Mouse (Mus musculus): ENCODE measurements around the gene Pcyox1. TPM values are rescaled to one million over a fixed set of nuclear protein-coding genes. Genes with fewer than 3 reads are reported as not detected.
"Not testable (repeated sequence)": the region's sequence is repeated elsewhere in the genome, so short reads cannot be mapped to it uniquely, and the experiment has no call there.

The Pcyox1 gene
- polyA plus RNA-seq, 1 experiment from 2014 or later: 99.8 TPM

- H3K27ac ChIP-seq: no peak overlapping the region
- 53% methylated on average over 7 of the region's 7 CpGs for WGBS
- H3K9me3 ChIP-seq: no peaks in the 10 kb centered on the region
- H3K27me3 ChIP-seq: no peaks in the 10 kb centered on the region
- H3K9ac ChIP-seq: no peak overlapping the region
- peaks cover 7% of the 10 kb centered on the region; the same call in 1 of the 2 replicates for H3K4me1 ChIP-seq
- H3K4me2 ChIP-seq: no peak overlapping the region
- H3K4me3 ChIP-seq (replicated peaks): no peak overlapping the region
- H3K36me3 ChIP-seq (replicated peaks): no peaks in the 10 kb centered on the region
- no peak for ATAC-seq (ENCODE audit: low FRiP score)
These were observed 36.3 kb downstream of the Pcyox1 start for GRCm38 (mm10) chr6:86360691-86361090.

- Histone ChIP-seq H3K27me3 (no peaks in the 10 kb centered on the region), H3K36me3 (replicated peaks) (no peaks in the 10 kb centered on the region), H3K4me2 (no peak overlapping the region), H3K4me3 (replicated peaks) (no peak overlapping the region), H3K27ac (no peak overlapping the region), H3K4me1 (no peaks in the 10 kb centered on the region), H3K9me3 (no peaks in the 10 kb centered on the region), H3K9ac (no peak overlapping the region)
- 80% methylated on average over 9 of the region's 9 CpGs for WGBS
- ATAC-seq (ENCODE audit: low FRiP score): no peak
These were observed 40.0 kb downstream of the Pcyox1 start for GRCm38 (mm10) chr6:86356956-86357355.

DNA sequence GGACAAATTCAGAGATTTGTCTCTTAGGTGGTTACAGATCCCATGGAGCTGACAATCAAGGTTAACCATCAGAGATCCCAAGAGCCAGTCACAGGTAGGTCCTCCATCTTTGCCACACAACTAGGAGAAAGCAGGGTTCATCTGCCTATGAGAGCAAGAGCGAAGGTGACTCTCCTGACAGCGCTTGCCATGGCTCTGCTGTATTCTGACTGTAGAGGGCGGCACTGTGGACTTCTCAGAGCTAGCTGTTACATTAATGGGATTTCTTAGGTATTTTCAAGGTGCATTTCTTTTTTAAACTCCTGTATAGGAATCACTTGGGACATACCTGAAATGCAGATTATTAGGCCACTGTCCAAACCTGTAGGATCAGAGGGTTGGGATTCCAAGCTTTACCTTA lies 42.0 kb downstream of the Pcyox1 start:
- H3K4me2 ChIP-seq: no peak overlapping the region

DNA sequence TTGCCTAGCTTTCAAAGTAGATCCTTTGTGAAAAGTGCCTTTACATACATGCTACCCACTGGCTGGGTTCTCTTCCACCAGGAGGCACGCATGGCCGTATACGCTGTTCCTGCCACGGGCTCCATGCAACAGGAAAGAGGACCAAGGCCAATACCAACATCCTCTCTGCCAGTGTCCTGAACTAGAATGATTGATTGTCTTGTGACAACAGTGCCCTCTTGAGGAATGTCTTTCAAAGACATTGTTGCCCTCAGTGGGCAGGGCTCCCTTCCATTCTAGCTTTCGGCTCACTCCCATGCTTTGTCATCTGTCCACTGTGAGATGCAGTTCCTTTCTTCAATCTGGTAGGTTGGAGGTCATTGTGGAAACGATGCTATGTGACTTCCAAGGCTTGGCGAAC lies 47.7 kb downstream of the Pcyox1 start:
- H3K9me3 ChIP-seq: no peaks in the 10 kb centered on the region
- no peak overlapping the region for H3K27ac ChIP-seq
- H3K4me1 ChIP-seq: no peaks in the 10 kb centered on the region
- 62% methylated on average over 7 of the region's 7 CpGs for WGBS
- no peaks in the 10 kb centered on the region for H3K36me3 ChIP-seq (replicated peaks)
- H3K4me2 ChIP-seq: no peak overlapping the region
- H3K9ac ChIP-seq: no peak overlapping the region
- no peak for ATAC-seq (ENCODE audit: low FRiP score)
- H3K27me3 ChIP-seq: no peaks in the 10 kb centered on the region
- H3K4me3 ChIP-seq (replicated peaks): no peak overlapping the region

More for the DNA sequence above, 42.0 kb downstream of the Pcyox1 start:
- H3K4me1 ChIP-seq: no peaks in the 10 kb centered on the region
- no peaks in the 10 kb centered on the region for H3K27me3 ChIP-seq
- H3K27ac ChIP-seq: no peak overlapping the region
- H3K4me3 ChIP-seq (replicated peaks): no peak overlapping the region
- WGBS: 42% methylated on average over 3 of the region's 3 CpGs
- ATAC-seq (ENCODE audit: low FRiP score): no peak
- no peaks in the 10 kb centered on the region for H3K9me3 ChIP-seq
- H3K36me3 ChIP-seq (replicated peaks): no peaks in the 10 kb centered on the region
- no peak overlapping the region for H3K9ac ChIP-seq

GRCm38 (mm10) chr6:86346063-86346462 lies 50.9 kb downstream of the Pcyox1 start:
- 78% methylated on average over 2 of the region's 2 CpGs for WGBS
- no peaks in the 10 kb centered on the region for H3K36me3 ChIP-seq (replicated peaks)
- no peaks in the 10 kb centered on the region for H3K27me3 ChIP-seq
- no peak overlapping the region for H3K27ac ChIP-seq
- no peaks in the 10 kb centered on the region for H3K9me3 ChIP-seq
- no peak for ATAC-seq (ENCODE audit: low FRiP score)
- no peak overlapping the region for H3K4me3 ChIP-seq (replicated peaks)
- no peak overlapping the region for H3K4me2 ChIP-seq
- peaks cover 6% of the 10 kb centered on the region for H3K4me1 ChIP-seq
- no peak overlapping the region for H3K9ac ChIP-seq

GRCm38 (mm10) chr6:86343656-86344055 lies 53.3 kb downstream of the Pcyox1 start:
- 13% methylated on average over 7 of the region's 7 CpGs for WGBS
- no peak overlapping the region for H3K9ac ChIP-seq

GRCm38 (mm10) chr6:86336340-86336739 lies 60.6 kb downstream of the Pcyox1 start:
- WGBS: 86% methylated on average over 4 of the region's 4 CpGs
- not testable (repeated sequence) for H3K36me3 ChIP-seq (replicated peaks); H3K9ac ChIP-seq; ATAC-seq (ENCODE audit: low FRiP score); H3K27ac ChIP-seq; H3K4me2 ChIP-seq; H3K27me3 ChIP-seq; H3K4me1 ChIP-seq; H3K4me3 ChIP-seq (replicated peaks); H3K9me3 ChIP-seq

More at GRCm38 (mm10) chr6:86343656-86344055, 53.3 kb downstream of the Pcyox1 start:
- Histone ChIP-seq H3K36me3 (replicated peaks) (no peaks in the 10 kb centered on the region), H3K27me3 (no peaks in the 10 kb centered on the region), H3K27ac (no peak overlapping the region), H3K9me3 (no peaks in the 10 kb centered on the region), H3K4me1 (peaks cover 6% of the 10 kb centered on the region), H3K4me3 (replicated peaks) (no peak overlapping the region), H3K4me2 (peak overlapping the region; percentile 19)
- no peak for ATAC-seq (ENCODE audit: low FRiP score)

Other genes with a start within 250 kb of the Pcyox1 start
- 3.0 and 4.3 TPM in 2 replicates for gene Tgfa, start 201.9 kb downstream of the Pcyox1 start, polyA plus RNA-seq (2016; fragmentation: Nextera tagmentation; extraction: Ambion mirVana)
- 118 and 131 TPM in 2 replicates for gene Fam136a, start 31.5 kb downstream of the Pcyox1 start, polyA plus RNA-seq (2016; fragmentation: Nextera tagmentation; extraction: Ambion mirVana)
- gene Snrpg, start 25.9 kb downstream of the Pcyox1 start, polyA plus RNA-seq (2016; fragmentation: Nextera tagmentation; extraction: Ambion mirVana): 641 and 720 TPM in 2 replicates
- gene Tia1, start 7.1 kb upstream of the Pcyox1 start, polyA plus RNA-seq (2016; fragmentation: Nextera tagmentation; extraction: Ambion mirVana): 337 and 341 TPM in 2 replicates
- gene Gm44790, start 29.5 kb upstream of the Pcyox1 start, polyA plus RNA-seq (2016; fragmentation: Nextera tagmentation; extraction: Ambion mirVana): not detected in 2 replicates
- gene C87436, start 41.2 kb upstream of the Pcyox1 start, polyA plus RNA-seq (2016; fragmentation: Nextera tagmentation; extraction: Ambion mirVana): 30.4 and 30.6 TPM in 2 replicates
- gene Pcbp1, start 129.2 kb upstream of the Pcyox1 start, polyA plus RNA-seq (2016; fragmentation: Nextera tagmentation; extraction: Ambion mirVana): 497 and 562 TPM in 2 replicates
- gene Asprv1, start 231.0 kb upstream of the Pcyox1 start, polyA plus RNA-seq (2016; fragmentation: Nextera tagmentation; extraction: Ambion mirVana): 0.52 and 0.87 TPM in 2 replicates

Measured in forebrain, embryonic 12.5 days (tissue).